Mouse (Mus musculus) retina, embryonic 14.5 days (tissue): ENCODE data around the gene Zdhhc18.
A peak's percentile ranks its signal among the peaks of the same experiment; 100 is the strongest.

Experiments used
- DNase-seq: peaks from one replicate; pipeline ENCODE4 v3.0.0-alpha.2; 2015; ENCODE audit warnings: low spot score

Gene Zdhhc18

DNA sequence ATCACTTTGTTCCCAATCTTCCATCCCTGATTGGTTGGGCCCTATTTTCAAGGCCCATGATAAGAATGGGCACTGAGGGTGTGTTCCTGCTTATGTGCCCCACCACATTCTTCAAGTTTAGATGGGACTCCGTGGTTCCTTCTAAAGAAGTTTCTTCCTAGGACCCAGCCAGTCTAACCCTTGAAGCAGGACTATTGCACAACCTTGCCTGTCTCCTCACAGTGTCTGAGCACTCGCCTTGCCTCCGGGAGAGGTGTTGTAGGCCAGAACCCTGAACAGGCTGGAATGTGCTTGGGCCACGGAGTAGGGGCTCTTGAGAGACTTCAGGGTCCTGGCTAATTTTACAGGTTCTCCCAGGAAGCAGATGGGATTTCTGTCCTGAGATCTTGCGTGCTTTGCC, 46.9 kb downstream of the Zdhhc18 start:
- DNase-seq: no peak

DNA sequence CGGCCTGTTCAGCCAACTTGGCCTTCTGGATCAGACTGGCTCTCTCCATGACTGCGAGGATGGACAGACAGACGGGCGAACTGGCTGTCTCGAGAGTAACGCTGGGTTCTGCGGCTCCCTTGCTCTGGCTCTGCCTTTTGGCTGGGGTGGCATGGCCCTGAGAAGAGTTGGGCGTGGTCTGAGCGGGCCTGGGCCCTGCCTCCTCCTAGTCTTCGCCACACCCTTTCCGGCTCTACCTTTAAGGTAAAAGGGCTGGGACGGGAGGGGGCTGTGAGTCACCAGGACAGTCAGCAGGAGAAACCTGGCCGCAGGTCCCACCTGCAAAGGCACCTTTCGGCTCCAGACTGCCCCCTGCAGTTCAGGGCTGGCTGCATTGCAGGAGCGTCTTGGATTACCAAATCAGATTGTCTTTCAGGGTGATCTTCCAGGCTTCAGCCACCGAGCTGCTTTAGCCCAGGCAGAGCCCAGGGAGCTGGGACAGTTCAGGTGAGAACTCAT, 48.2 kb downstream of the Zdhhc18 start, which contains the start of gene Sfn:
Gene Sfn, minus strand, starts transcription at position 448 of the 498 bp plus-strand sequence.
- peak; percentile 42 for DNase-seq

- no peak for DNase-seq
These were observed 49.6 kb downstream of the Zdhhc18 start for GRCm38 (mm10) chr4:133600306-133600705.

DNA sequence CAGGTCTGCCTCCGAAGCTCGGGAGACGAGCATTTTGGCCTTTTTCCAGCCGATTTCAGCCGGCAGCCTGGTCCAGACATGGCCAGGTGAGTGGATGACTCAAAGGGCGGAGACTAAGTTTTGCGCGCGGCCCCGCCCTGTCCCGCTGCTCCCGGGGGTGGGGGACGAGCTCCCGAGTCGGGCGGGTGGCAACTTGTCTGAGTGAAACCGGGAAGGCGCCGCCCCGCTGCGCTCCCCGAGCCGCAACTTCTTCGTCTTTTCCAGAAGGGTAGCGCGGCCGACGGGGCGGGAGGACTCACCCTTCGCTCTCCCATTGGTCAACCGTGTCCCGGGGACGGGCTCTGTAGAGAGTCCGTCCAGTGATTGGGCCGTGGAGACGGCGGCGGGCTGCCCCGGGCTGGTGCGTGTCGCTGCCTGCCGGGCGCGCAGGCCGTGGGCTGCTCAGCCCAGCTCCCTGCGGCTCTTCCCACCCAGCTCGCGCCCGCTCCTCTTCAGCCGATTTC, 50.3 kb downstream of the Zdhhc18 start:
- peak; percentile 81 for DNase-seq

GRCm38 (mm10) chr4:133599116-133599515, 50.8 kb downstream of the Zdhhc18 start:
- DNase-seq: no peak

- no peak for DNase-seq
These were observed 51.3 kb downstream of the Zdhhc18 start for GRCm38 (mm10) chr4:133598616-133599015.

GRCm38 (mm10) chr4:133596084-133596483, 53.9 kb downstream of the Zdhhc18 start:
- no peak for DNase-seq

- no peak for DNase-seq
These were observed 54.4 kb downstream of the Zdhhc18 start for GRCm38 (mm10) chr4:133595538-133595937.

DNA sequence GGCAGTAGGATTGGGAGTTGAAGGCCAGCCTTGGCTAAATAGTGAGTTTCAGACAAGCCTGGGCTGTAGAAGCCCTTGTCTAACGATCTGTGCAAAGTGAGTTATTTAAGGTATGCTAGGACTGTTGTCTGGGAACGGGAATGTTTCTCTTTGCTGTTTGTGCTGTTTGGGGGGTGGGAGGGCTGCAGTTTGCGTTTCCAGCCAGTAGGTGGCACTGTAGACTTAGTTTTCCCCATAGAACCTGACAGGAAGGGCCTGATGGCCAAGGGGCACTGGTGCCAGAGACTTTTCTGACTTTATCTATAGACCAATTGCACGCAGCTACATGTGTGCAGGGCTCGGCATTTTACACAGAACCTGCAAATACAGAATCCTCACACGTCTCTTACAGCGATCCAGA, 57.4 kb downstream of the Zdhhc18 start:
- DNase-seq: peak; percentile 73

- peak; percentile 84 for DNase-seq
These were observed 65.6 kb downstream of the Zdhhc18 start, which contains the start of gene Gpn2 for GRCm38 (mm10) chr4:133584059-133584951. Gpn2 (plus strand) TSS chr4:133584362.

GRCm38 (mm10) chr4:133583690-133584058, 66.3 kb downstream of the Zdhhc18 start:
- DNase-seq: no peak

DNA sequence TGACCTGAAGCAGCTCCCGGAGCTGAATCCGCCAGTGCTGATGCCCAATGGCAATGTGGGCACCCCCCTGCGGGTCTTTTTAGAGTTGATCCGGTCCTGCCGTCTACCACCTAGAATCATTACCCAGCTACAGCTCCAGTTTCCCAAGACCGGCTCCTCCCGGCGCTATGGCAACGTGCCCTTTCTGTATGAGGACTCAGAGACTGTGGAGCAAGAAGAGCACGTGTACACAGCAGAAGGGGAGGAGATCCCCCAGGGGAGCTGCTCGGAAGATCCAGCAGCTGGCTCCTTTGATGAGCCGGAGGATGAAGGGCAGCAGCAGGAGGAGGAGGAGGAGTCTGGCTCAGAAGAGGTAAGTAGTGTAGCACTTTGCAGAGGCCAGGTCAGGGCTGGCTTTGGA, 72.0 kb downstream of the Zdhhc18 start:
- no peak for DNase-seq

DNA sequence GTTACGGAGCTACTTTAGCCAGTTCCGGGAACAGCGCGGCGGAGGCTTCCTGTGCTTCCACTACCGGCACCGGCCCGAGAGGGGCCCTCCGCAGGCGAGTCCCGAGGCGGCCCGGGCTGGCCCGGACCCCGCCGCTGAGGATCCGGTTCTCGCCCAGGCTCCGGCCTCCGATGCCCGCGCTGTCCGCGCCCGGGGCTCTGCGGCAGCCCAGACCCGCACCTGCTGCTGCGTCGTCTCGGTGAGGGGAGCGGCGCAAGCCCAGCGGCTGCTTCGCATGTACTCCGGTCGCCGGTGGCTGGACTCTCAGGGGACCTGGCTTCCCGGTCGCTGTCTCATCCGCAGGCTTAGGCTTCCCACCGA, 75.1 kb downstream of the Zdhhc18 start:
- DNase-seq: no peak

DNA sequence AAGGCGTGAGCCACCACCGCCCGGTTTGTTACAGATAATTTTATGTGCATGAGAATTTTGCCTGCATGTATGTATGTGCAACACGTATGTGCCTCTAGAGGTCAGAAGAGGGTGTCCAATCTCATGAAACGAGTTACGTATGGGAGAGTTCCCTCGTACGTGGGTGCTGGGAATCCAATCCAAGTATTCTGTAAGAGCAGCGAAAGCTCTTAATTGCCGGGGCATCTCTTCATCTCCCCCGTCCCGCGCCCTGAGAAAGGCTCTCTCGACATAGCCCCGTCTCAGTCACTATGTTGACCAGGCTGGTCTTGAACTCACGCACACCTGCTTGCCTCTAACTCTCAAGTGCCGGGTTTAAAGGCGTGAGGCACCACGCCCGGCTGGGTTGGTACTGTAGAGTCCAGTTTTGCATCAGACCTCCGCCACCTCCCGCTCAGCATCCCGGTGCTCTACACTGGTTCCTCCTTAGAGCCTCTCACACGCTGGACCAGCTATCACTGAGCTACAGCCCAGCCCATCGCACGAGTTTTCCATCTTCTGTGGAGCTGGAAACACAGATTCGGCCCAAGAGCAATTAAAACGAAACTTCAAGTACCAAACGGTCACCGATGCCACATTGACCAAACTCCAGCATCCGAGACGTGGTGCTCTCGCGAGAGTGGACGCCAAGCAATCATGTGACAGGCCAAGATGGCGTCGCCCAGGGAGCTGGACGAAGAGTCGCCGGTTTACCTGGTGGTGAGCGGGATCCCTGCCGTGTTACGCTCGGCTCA, 75.7 kb downstream of the Zdhhc18 start, which contains the start of gene Gpatch3:
Gene Gpatch3, plus strand, starts transcription at position 676 of the 773 bp plus-strand sequence.
- peak; percentile 95 for DNase-seq

DNA sequence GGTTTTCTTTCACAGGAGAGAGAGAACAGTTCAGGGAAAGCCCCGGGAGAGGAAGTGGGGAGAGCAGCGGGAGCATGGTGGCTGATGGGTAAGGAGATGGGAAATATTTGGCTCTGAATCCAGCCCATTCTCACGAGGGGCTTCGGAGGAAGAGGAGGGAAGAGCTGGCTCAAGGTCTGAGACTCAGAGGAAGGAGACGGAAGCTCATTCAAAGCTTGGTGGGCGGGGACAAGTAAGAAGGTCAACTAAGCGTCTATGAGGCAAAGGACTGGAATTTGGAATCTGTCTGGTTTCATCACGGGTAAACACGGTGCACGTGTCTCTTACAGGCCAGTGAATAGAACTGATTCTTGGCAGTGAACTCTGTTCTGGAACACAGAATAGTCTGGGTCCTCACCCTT, 79.9 kb downstream of the Zdhhc18 start:
- DNase-seq: peak; percentile 23

- DNase-seq: no peak
These were observed 80.5 kb downstream of the Zdhhc18 start for GRCm38 (mm10) chr4:133569291-133570065.

GRCm38 (mm10) chr4:133567251-133567650, 82.7 kb downstream of the Zdhhc18 start:
- DNase-seq: no peak

DNA sequence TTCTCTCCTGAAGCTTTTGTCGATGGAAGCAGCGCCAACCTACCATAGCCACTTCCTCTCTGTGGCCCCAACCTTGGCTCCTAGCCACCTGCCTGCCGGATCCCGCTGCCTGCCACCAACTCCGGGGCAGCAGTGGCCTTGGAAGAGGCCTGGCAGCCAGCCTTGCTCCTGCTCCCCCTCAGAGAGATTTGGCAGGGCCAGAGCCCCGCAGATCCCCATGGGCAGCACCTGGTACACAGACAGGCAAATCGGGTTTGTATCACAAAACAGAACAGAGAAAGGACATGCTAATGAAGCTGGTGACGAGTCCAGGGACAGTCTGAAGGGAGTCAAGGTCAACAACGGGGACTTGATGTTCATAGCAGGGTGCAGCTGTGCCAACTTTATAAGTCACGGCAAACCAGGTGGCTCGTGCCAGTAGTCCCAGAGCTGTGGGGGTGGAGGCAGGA, 86.8 kb downstream of the Zdhhc18 start:
- DNase-seq: no peak

DNA sequence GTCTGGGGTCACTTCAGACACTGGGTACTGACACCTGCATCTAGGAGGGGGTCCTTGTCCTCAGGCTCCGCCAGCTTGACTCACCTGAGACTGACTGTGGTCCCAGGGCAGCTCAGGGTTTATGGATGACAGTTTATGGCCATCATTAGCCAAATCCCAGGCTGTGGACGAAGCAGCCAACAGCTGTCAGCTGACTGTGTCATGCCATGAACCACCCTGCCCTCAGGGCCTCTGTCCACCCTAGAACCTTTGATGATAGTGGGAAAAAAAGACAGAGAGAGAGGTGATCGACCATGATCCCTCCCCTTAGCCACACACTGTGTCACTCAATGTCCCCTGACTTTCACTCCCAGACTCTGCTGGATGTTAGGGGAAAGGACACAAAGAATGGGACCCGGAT, 88.3 kb downstream of the Zdhhc18 start:
- DNase-seq: no peak

GRCm38 (mm10) chr4:133559846-133560245, 90.1 kb downstream of the Zdhhc18 start:
- DNase-seq: no peak

- no peak for DNase-seq
These were observed 92.8 kb downstream of the Zdhhc18 start for GRCm38 (mm10) chr4:133557041-133557717.
